Mouse (Mus musculus): Measurements from ENCODE around the gene Acap1. TPM values are rescaled to one million over a fixed set of nuclear protein-coding genes. Genes with fewer than 3 reads are reported as not detected.
"Not testable (repeated sequence)": the region's sequence is repeated elsewhere in the genome, so short reads cannot be mapped to it uniquely, and the experiment has no call there.

Acap1 gene
- polyA plus RNA-seq, 2 experiments: 2.8 to 3.3 TPM

DNA sequence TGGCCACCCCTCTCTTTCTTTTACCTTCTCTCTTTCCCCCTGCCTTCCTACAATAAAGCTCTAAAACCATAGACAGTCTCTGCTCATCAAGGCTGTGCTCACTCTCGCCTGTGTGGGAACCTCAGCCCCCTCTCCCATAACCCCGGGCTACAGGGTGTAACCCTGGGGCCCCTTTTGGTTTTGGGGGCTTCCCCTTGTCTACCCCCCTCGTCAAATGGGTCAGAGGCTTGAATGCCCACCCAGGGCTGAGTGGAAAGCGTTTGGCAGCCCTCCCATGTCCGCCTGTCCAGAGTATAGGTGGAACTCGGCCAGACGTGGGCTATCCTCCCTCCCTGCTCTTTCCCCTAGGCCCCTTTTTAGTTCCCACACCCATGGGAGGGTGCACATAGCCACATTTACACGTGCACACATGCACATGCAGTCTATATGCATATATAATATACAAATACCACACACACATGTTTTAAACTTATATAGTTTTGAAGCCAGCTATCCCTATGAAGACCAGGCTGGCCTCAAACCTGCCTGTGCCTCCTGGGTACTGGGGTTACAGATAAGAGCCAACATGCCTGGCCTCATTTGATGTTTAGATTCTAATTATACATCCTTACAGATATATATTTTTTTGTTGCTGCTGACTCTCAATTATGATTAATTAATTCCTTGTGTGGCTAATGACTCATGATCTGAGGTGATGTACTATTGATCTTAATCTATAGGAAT is 31.0 kb downstream of the Acap1 start:
- peak; percentile 40 for ATAC-seq (ENCODE audit: insufficient read depth)
- peak overlapping the region; percentile 50 for H3K4me2 ChIP-seq (ENCODE audit: low read depth)
- H3K9ac ChIP-seq (replicated peaks): peak overlapping the region; percentile 45

DNA sequence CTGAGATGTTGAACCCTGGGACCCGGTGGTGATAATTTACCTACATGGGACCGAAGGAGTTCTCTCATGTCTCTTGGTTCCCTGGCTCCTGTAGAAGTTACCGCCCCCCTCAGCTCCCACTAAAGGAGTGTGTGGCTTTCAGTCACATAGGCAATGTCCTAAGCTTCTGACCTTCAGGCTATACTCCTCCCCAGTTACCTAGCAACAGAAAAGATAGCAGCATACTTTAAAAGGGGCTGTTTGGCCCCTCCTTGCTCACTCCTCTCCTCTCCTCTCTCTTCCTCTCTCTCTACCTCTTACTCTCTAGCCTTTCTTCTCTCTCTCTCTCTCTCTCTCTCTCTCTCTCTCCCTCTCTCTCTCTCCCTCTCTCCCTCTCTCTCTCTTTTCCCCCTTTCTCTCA is 31.6 kb downstream of the Acap1 start:
- DNase-seq (ENCODE audit: low read depth in 3 of 3, low spot score in 3 of 3); H3K4me3 ChIP-seq (ENCODE audit: insufficient read depth in 1 of 2, low read depth in 2 of 2, low read length in 2 of 2); H3K27me3 ChIP-seq (ENCODE audit: control insufficient read depth, insufficient read depth, low read length); H3K36me3 ChIP-seq (replicated peaks; ENCODE audit: control insufficient read depth, insufficient read depth, low read depth); H3K9me3 ChIP-seq (ENCODE audit: control insufficient read depth, low read length): not testable (repeated sequence)
- peaks cover 28 to 34% of the 10 kb centered on the region in 2 experiments for H3K4me1 ChIP-seq (replicated peaks; ENCODE audit: control insufficient read depth in 2 of 2, insufficient read depth in 2 of 2, low read length in 1 of 2)
- peak; percentile 51; the same call in 1 of the 2 replicates for ATAC-seq (ENCODE audit: insufficient read depth)
- H3K9ac ChIP-seq (replicated peaks): peak overlapping the region; percentile 43
- 60% methylated on average over 3 of the region's 3 CpGs for WGBS (ENCODE audit: insufficient replicate concordance)
- H3K27ac ChIP-seq: peak overlapping the region; percentile 77
- H3K4me2 ChIP-seq (ENCODE audit: low read depth): peak overlapping the region; percentile 50

More for the DNA sequence above, 31.0 kb downstream of the Acap1 start:
- H3K27me3 ChIP-seq (ENCODE audit: control insufficient read depth, insufficient read depth, low read length): 0 out of 2 replicates have a peak, but pooled peaks cover under 1% of the 10 kb centered on the region
- TF ChIP-seq EP300 (IDR thresholded peaks at IDR 0.05; ENCODE audit: low read depth) (no peak), CTCF (IDR thresholded peaks at IDR 0.05; ENCODE audit: low read depth) (no peak)
- no peak overlapping the region for H3K4me3 ChIP-seq (ENCODE audit: insufficient read depth in 1 of 2, low read depth in 2 of 2, low read length in 2 of 2)
- peak overlapping the region; percentile 77 for H3K27ac ChIP-seq
- WGBS (ENCODE audit: insufficient replicate concordance): 25% methylated on average over 8 of the region's 8 CpGs
- peaks cover 28 to 33% of the 10 kb centered on the region in 2 experiments for H3K4me1 ChIP-seq (replicated peaks; ENCODE audit: control insufficient read depth in 2 of 2, insufficient read depth in 2 of 2, low read length in 1 of 2)
- DNase-seq (ENCODE audit: low read depth in 3 of 3, low spot score in 3 of 3): no peak
- H3K9me3 ChIP-seq (ENCODE audit: control insufficient read depth, low read length): no peaks in the 10 kb centered on the region
- H3K36me3 ChIP-seq (replicated peaks; ENCODE audit: control insufficient read depth, insufficient read depth, low read depth): no peaks in the 10 kb centered on the region

DNA sequence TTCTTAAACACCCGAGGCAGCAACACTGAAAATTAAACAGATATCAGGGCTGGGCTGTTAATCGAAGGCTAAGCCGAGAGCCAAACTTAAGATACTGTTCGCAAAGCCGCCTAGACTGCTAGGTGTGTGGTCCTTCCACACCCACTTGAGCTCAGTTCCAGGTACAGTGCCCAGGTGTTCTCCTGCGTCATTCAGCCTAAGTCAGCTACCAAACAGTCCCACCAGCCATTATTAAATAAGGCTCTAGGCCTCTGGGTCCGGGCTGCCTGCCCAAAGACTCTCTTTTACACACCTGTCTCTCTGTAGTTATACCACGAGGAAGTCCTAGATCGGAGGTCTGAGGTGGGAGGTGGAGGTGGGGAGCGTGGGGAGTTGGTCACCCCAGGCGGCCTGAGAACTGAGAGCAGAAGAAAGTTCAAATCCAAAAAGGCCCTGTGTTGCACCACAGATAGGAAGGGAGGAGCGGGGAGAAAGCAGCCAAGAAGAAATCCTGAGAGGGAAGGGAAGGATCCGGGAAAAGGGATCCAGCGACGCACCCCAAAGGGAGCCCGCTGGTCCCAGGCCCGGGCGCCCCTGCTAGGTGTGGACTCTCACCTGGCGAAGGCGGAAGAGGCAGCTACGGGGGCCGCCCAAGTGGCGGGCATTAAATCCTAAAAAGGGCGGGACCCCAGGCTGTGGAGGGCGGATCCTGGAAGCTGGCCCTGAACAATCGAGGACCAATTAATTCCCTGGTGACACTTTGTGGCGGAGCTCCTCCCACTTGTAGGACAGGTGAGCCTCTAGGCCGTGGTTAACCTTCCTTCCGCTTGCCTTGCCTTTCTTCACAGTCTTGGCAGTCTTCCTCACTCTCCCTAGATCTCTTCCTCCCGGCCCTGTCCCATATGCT is 37.0 kb downstream of the Acap1 start, which contains the start of gene Tnk1:
Gene Tnk1 (minus strand): TSS at position 618 of the 886 bp plus-strand sequence.
- Histone ChIP-seq H3K4me1 (replicated peaks; ENCODE audit: control insufficient read depth in 2 of 2, insufficient read depth in 2 of 2, low read length in 1 of 2) (peaks cover 21 to 28% of the 10 kb centered on the region in 2 experiments), H3K4me2 (ENCODE audit: low read depth) (no peak within 1 kb of the TSS), H3K4me3 (ENCODE audit: insufficient read depth in 1 of 2, low read depth in 2 of 2, low read length in 2 of 2) (no peak within 1 kb of the TSS), H3K9me3 (ENCODE audit: control insufficient read depth, low read length) (no peaks in the 10 kb centered on the region), H3K27ac (no peak within 1 kb of the TSS), H3K36me3 (replicated peaks; ENCODE audit: control insufficient read depth, insufficient read depth, low read depth) (no peaks in the 10 kb centered on the region), H3K9ac (replicated peaks) (no peak within 1 kb of the TSS), H3K27me3 (ENCODE audit: control insufficient read depth, insufficient read depth, low read length) (peaks cover 11% of the 10 kb centered on the region)
- 38% methylated on average over 29 of the region's 30 CpGs for WGBS (ENCODE audit: insufficient replicate concordance)
- ATAC-seq (ENCODE audit: insufficient read depth) (no peak), DNase-seq (ENCODE audit: low read depth in 3 of 3, low spot score in 3 of 3) (no peak)
- TF ChIP-seq EP300 (IDR thresholded peaks at IDR 0.05; ENCODE audit: low read depth) (no peak), CTCF (IDR thresholded peaks at IDR 0.05; ENCODE audit: low read depth) (no peak)

DNA sequence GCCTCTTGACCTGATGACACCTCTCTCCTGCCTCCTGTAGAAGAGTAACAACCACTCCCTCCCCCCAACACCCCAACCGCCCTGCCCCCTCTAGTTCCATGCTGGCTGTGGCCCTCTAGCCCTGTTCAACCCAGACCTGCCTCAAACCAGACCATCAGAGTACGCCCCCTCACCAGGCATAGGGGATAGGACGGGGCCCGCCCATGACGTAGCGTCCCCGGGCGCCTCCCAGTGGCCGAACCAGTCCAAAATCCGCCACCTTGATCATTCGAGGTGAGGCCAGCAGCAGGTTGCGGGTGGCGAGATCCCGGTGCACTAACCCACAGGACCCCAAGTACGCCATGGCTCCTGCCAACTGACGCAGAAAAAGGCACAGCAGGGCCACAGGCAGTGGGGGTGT is 40.0 kb downstream of the Acap1 start:
- Histone ChIP-seq H3K27ac (peak overlapping the region; percentile 99), H3K4me3 (ENCODE audit: insufficient read depth in 1 of 2, low read depth in 2 of 2, low read length in 2 of 2) (peak overlapping the region in 1 of 2 experiments; percentile 37; a peak in 1 of 4 replicates), H3K4me1 (replicated peaks; ENCODE audit: control insufficient read depth in 2 of 2, insufficient read depth in 2 of 2, low read length in 1 of 2) (peaks cover 39 to 46% of the 10 kb centered on the region in 2 experiments), H3K4me2 (ENCODE audit: low read depth) (peak overlapping the region; percentile 86), H3K36me3 (replicated peaks; ENCODE audit: control insufficient read depth, insufficient read depth, low read depth) (peaks cover 13% of the 10 kb centered on the region), H3K9ac (replicated peaks) (peak overlapping the region; percentile 66; the same call in 1 of the 2 replicates), H3K27me3 (ENCODE audit: control insufficient read depth, insufficient read depth, low read length) (peaks cover 11% of the 10 kb centered on the region), H3K9me3 (ENCODE audit: control insufficient read depth, low read length) (no peaks in the 10 kb centered on the region)
- WGBS (ENCODE audit: insufficient replicate concordance): 20% methylated on average over 16 of the region's 16 CpGs
- ATAC-seq (ENCODE audit: insufficient read depth): peak; percentile 19; the same call in 1 of the 2 replicates
- no peak for DNase-seq (ENCODE audit: low read depth in 3 of 3, low spot score in 3 of 3)
- no peak for TF ChIP-seq EP300 (IDR thresholded peaks at IDR 0.05; ENCODE audit: low read depth)
- TF ChIP-seq CTCF (IDR thresholded peaks at IDR 0.05; ENCODE audit: low read depth): peak; percentile 92

DNA sequence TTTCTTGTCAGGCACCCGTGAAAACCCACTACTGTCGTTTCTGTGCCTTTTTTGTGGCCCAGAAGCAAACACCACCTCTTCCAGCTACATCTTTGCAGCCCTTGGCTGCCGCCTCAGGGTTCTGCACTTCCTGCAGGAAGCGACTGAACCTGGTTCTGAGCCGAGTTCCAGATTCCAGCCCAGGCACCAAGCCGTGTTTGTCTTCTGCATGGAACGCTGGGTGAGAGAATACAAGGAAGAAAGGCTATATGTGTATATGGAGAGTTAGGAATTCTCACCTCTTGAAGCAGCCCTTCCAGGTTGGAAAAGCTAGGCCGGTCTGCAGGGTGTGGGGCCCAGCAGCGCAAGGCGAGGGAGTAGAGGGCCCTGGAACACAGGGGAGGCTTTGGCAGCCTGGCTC is 40.7 kb downstream of the Acap1 start:
- no peak for ATAC-seq (ENCODE audit: insufficient read depth)
- Histone ChIP-seq H3K4me1 (replicated peaks; ENCODE audit: control insufficient read depth in 2 of 2, insufficient read depth in 2 of 2, low read length in 1 of 2) (peaks cover 39 to 50% of the 10 kb centered on the region in 2 experiments), H3K9me3 (ENCODE audit: control insufficient read depth, low read length) (no peaks in the 10 kb centered on the region), H3K27ac (peak overlapping the region; percentile 99), H3K27me3 (ENCODE audit: control insufficient read depth, insufficient read depth, low read length) (peaks cover 11% of the 10 kb centered on the region), H3K4me3 (ENCODE audit: insufficient read depth in 1 of 2, low read depth in 2 of 2, low read length in 2 of 2) (peak overlapping the region; percentile 0 to 37; a peak in 2 of 4 replicates), H3K9ac (replicated peaks) (peak overlapping the region; percentile 66), H3K4me2 (ENCODE audit: low read depth) (peak overlapping the region; percentile 86), H3K36me3 (replicated peaks; ENCODE audit: control insufficient read depth, insufficient read depth, low read depth) (peaks cover 14% of the 10 kb centered on the region)
- 52% methylated on average over 10 of the region's 10 CpGs for WGBS (ENCODE audit: insufficient replicate concordance)
- DNase-seq (ENCODE audit: low read depth in 3 of 3, low spot score in 3 of 3): no peak
- TF ChIP-seq CTCF (IDR thresholded peaks at IDR 0.05; ENCODE audit: low read depth) (no peak), EP300 (IDR thresholded peaks at IDR 0.05; ENCODE audit: low read depth) (no peak)

Data from liver, embryonic 14.5 days (tissue).